Mouse (Mus musculus): ENCODE measurements around the gene Slc16a10. TPM values are rescaled to one million over a fixed set of nuclear protein-coding genes. Genes with fewer than 3 reads are reported as not detected.

Slc16a10 gene
- polyA plus RNA-seq, 2 experiments, result 32.8 to 63.5 TPM

- peaks cover 36% of the 10 kb centered on the region for H3K36me3 ChIP-seq (replicated peaks; ENCODE audit: control insufficient read depth, insufficient read depth, low read depth)
- H3K9ac ChIP-seq (replicated peaks), result peak overlapping the region; percentile 20; the same call in 1 of the 2 replicates
- H3K4me3 ChIP-seq (ENCODE audit: insufficient read depth in 1 of 2, low read depth in 2 of 2, low read length in 2 of 2), result no peak overlapping the region
- peak overlapping the region; percentile 79 for H3K27ac ChIP-seq
- peak overlapping the region; percentile 21 for H3K4me2 ChIP-seq (ENCODE audit: low read depth)
- TF ChIP-seq CTCF (IDR thresholded peaks at IDR 0.05; ENCODE audit: low read depth) (no peak), EP300 (IDR thresholded peaks at IDR 0.05; ENCODE audit: low read depth) (0 out of 2 replicates have a peak, but pooled peaks have one; percentile 10)
- ATAC-seq (ENCODE audit: insufficient read depth) (no peak), DNase-seq (ENCODE audit: low read depth in 3 of 3, low spot score in 3 of 3) (no peak)
- H3K4me1 ChIP-seq (replicated peaks; ENCODE audit: control insufficient read depth in 2 of 2, insufficient read depth in 2 of 2, low read length in 1 of 2), result peaks cover 78 to 79% of the 10 kb centered on the region in 2 experiments
- no peaks in the 10 kb centered on the region for H3K27me3 ChIP-seq (ENCODE audit: control insufficient read depth, insufficient read depth, low read length)
- 59% methylated on average over 7 of the region's 7 CpGs for WGBS (ENCODE audit: insufficient replicate concordance)
- no peaks in the 10 kb centered on the region for H3K9me3 ChIP-seq (ENCODE audit: control insufficient read depth, low read length)
Observed at GRCm38 (mm10) chr10:40128497-40128896, 13.6 kb downstream of the Slc16a10 start.

DNA sequence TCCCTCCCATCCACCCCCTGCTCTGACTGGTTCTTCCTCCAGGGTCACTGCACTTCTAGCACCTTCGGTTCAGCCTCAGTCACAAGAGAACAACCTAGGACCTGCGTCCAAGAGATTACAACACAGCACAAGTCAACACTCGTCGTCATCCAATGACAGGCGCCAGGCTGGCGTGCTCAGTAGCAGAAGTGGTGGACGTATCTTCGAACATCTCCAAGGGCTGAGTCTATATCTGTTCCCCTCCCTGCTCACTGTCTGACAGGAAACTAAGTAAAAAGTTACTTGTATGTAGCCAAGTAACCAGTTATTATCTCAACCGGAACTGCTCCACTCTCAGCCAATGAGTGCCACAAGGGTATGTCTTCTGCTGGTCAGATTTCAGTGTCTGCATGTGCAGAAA, 16.9 kb downstream of the Slc16a10 start:
- peak; percentile 92 to 95 (median 95) for DNase-seq (ENCODE audit: low read depth in 3 of 3, low spot score in 3 of 3)
- peak overlapping the region; percentile 96 for H3K27ac ChIP-seq

GRCm38 (mm10) chr10:40124570-40124969, 17.5 kb downstream of the Slc16a10 start:
- Histone ChIP-seq H3K4me3 (ENCODE audit: insufficient read depth in 1 of 2, low read depth in 2 of 2, low read length in 2 of 2) (peak overlapping the region; percentile 17 to 35; a peak in 3 of 4 replicates), H3K9ac (replicated peaks) (peak overlapping the region; percentile 59), H3K27me3 (ENCODE audit: control insufficient read depth, insufficient read depth, low read length) (no peaks in the 10 kb centered on the region), H3K4me1 (replicated peaks; ENCODE audit: control insufficient read depth in 2 of 2, insufficient read depth in 2 of 2, low read length in 1 of 2) (peaks cover 54 to 59% of the 10 kb centered on the region in 2 experiments), H3K36me3 (replicated peaks; ENCODE audit: control insufficient read depth, insufficient read depth, low read depth) (peaks cover 31% of the 10 kb centered on the region), H3K27ac (peak overlapping the region; percentile 96), H3K4me2 (ENCODE audit: low read depth) (peak overlapping the region; percentile 75), H3K9me3 (ENCODE audit: control insufficient read depth, low read length) (no peaks in the 10 kb centered on the region)
- WGBS (ENCODE audit: insufficient replicate concordance), result 30% methylated on average over 4 of the region's 4 CpGs
- TF ChIP-seq EP300 (IDR thresholded peaks at IDR 0.05; ENCODE audit: low read depth), result no peak
- no peak for TF ChIP-seq CTCF (IDR thresholded peaks at IDR 0.05; ENCODE audit: low read depth)
- DNase-seq (ENCODE audit: low read depth in 3 of 3, low spot score in 3 of 3) (no peak), ATAC-seq (ENCODE audit: insufficient read depth) (no peak)

More for the DNA sequence above, 16.9 kb downstream of the Slc16a10 start:
- WGBS (ENCODE audit: insufficient replicate concordance), result 5% methylated on average over 9 of the region's 9 CpGs
- Histone ChIP-seq H3K4me2 (ENCODE audit: low read depth) (peak overlapping the region; percentile 75), H3K36me3 (replicated peaks; ENCODE audit: control insufficient read depth, insufficient read depth, low read depth) (peaks cover 36% of the 10 kb centered on the region), H3K4me3 (ENCODE audit: insufficient read depth in 1 of 2, low read depth in 2 of 2, low read length in 2 of 2) (peak overlapping the region in 1 of 2 experiments; percentile 36; a peak in 2 of 4 replicates), H3K27me3 (ENCODE audit: control insufficient read depth, insufficient read depth, low read length) (no peaks in the 10 kb centered on the region), H3K9me3 (ENCODE audit: control insufficient read depth, low read length) (no peaks in the 10 kb centered on the region), H3K9ac (replicated peaks) (peak overlapping the region; percentile 65), H3K4me1 (replicated peaks; ENCODE audit: control insufficient read depth in 2 of 2, insufficient read depth in 2 of 2, low read length in 1 of 2) (peaks cover 60 to 63% of the 10 kb centered on the region in 2 experiments)
- ATAC-seq (ENCODE audit: insufficient read depth), result peak; percentile 98
- TF ChIP-seq EP300 (IDR thresholded peaks at IDR 0.05; ENCODE audit: low read depth), result peak; percentile 97
- TF ChIP-seq CTCF (IDR thresholded peaks at IDR 0.05; ENCODE audit: low read depth), result peak; percentile 48

- no peak overlapping the region for H3K4me3 ChIP-seq (ENCODE audit: insufficient read depth in 1 of 2, low read depth in 2 of 2, low read length in 2 of 2)
- peaks cover 29% of the 10 kb centered on the region for H3K36me3 ChIP-seq (replicated peaks; ENCODE audit: control insufficient read depth, insufficient read depth, low read depth)
- ATAC-seq (ENCODE audit: insufficient read depth), result no peak
- TF ChIP-seq EP300 (IDR thresholded peaks at IDR 0.05; ENCODE audit: low read depth) (no peak), CTCF (IDR thresholded peaks at IDR 0.05; ENCODE audit: low read depth) (no peak)
- 87% methylated on average over 2 of the region's 2 CpGs for WGBS (ENCODE audit: insufficient replicate concordance)
- H3K27me3 ChIP-seq (ENCODE audit: control insufficient read depth, insufficient read depth, low read length), result no peaks in the 10 kb centered on the region
- H3K4me1 ChIP-seq (replicated peaks; ENCODE audit: control insufficient read depth in 2 of 2, insufficient read depth in 2 of 2, low read length in 1 of 2), result peaks cover 49 to 54% of the 10 kb centered on the region in 2 experiments
- H3K9ac ChIP-seq (replicated peaks), result peak overlapping the region; percentile 25; the same call in 1 of the 2 replicates
- no peaks in the 10 kb centered on the region for H3K9me3 ChIP-seq (ENCODE audit: control insufficient read depth, low read length)
- no peak for DNase-seq (ENCODE audit: low read depth in 3 of 3, low spot score in 3 of 3)
- H3K4me2 ChIP-seq (ENCODE audit: low read depth), result peak overlapping the region; percentile 75
- peak overlapping the region; percentile 62 for H3K27ac ChIP-seq
Observed at GRCm38 (mm10) chr10:40124096-40124495, 18.0 kb downstream of the Slc16a10 start.

- H3K27ac ChIP-seq, result no peak overlapping the region
- no peak overlapping the region for H3K4me3 ChIP-seq (ENCODE audit: insufficient read depth in 1 of 2, low read depth in 2 of 2, low read length in 2 of 2)
- TF ChIP-seq EP300 (IDR thresholded peaks at IDR 0.05; ENCODE audit: low read depth) (no peak), CTCF (IDR thresholded peaks at IDR 0.05; ENCODE audit: low read depth) (no peak)
- peaks cover 21 to 25% of the 10 kb centered on the region in 2 experiments for H3K4me1 ChIP-seq (replicated peaks; ENCODE audit: control insufficient read depth in 2 of 2, insufficient read depth in 2 of 2, low read length in 1 of 2)
- ATAC-seq (ENCODE audit: insufficient read depth) (no peak), DNase-seq (ENCODE audit: low read depth in 3 of 3, low spot score in 3 of 3) (no peak)
- WGBS (ENCODE audit: insufficient replicate concordance), result 74% methylated on average over 3 of the region's 3 CpGs
- H3K9ac ChIP-seq (replicated peaks), result no peak overlapping the region
- H3K9me3 ChIP-seq (ENCODE audit: control insufficient read depth, low read length), result no peaks in the 10 kb centered on the region
- H3K4me2 ChIP-seq (ENCODE audit: low read depth), result no peak overlapping the region
- peaks cover 37% of the 10 kb centered on the region for H3K36me3 ChIP-seq (replicated peaks; ENCODE audit: control insufficient read depth, insufficient read depth, low read depth)
- H3K27me3 ChIP-seq (ENCODE audit: control insufficient read depth, insufficient read depth, low read length), result no peaks in the 10 kb centered on the region
Observed at GRCm38 (mm10) chr10:40119466-40119865, 22.6 kb downstream of the Slc16a10 start.
